In the genomic region with DNA sequence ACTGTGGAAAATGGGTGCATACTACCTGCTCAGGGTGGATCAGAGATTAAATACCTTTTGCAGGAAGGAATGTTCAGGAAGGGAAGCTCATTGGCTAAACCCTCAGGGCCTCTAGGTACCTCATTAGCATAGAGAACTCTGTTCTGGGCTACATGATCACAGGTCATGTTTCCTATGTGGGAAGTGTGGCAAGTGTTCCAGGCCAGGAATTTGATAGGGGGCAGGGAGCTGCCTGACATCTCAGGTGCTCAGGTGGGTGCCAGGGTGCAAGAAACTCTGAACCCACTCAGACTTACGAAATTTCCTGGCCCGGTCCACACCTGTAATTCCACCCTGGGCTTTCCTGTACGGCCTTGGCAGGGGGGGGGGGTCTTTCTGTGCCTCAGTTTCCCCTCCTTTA, we compare ENCODE assay signal across 21 mouse cellular contexts. TPM values are rescaled to one million over a fixed set of nuclear protein-coding genes. Genes with fewer than 3 reads are reported as not detected.
"Had no signal": no experiment of that assay in that cellular context is flagged by ENCODE, and none has a peak within 500 bp of the region (broad histone marks: within the 10 kb centered on the region; RNA-seq: fewer than 3 reads in every experiment).

No protein-coding gene starts in this region.

- H3K9me3 ChIP-seq: midbrain, embryonic 10.5 days; midbrain, embryonic 13.5 days; neural tube, embryonic 13.5 days; stomach, embryonic 15.5 days had no signal

- H3K4me2 ChIP-seq: midbrain, embryonic 13.5 days; neural tube, embryonic 13.5 days; stomach, embryonic 15.5 days had no signal

- H3K4me1 ChIP-seq: midbrain, embryonic 13.5 days had no signal

- H3K36me3 ChIP-seq: midbrain, embryonic 10.5 days; midbrain, embryonic 13.5 days; neural tube, embryonic 13.5 days; stomach, embryonic 15.5 days had no signal

- H3K27ac ChIP-seq: left cerebral cortex, adult 2 months; liver, embryonic 14.5 days; midbrain, embryonic 10.5 days; midbrain, embryonic 13.5 days; neural tube, embryonic 13.5 days; stomach, embryonic 15.5 days had no signal

- H3K27me3 ChIP-seq: neural tube, embryonic 13.5 days; stomach, embryonic 15.5 days had no signal

- DNase-seq: layer of hippocampus, postnatal 36 days; lung, adult 2 months; lung, postnatal 14 days; lung, postnatal 4 days; retina, postnatal 1 day; right cerebral cortex, postnatal 25 days; spleen, adult 18-20 months; thymus, postnatal 25 days had no signal

- H3K9ac ChIP-seq: liver, embryonic 14.5 days; midbrain, embryonic 13.5 days; neural tube, embryonic 13.5 days; stomach, embryonic 15.5 days had no signal

- ATAC-seq: hindbrain, embryonic 16.5 days; midbrain, embryonic 13.5 days; midbrain, embryonic 16.5 days had no signal

- H3K4me3 ChIP-seq: left cerebral cortex, adult 2 months; midbrain, embryonic 10.5 days; midbrain, embryonic 13.5 days; myocyte; neural tube, embryonic 13.5 days; stomach, embryonic 15.5 days had no signal

RNA-seq across cellular contexts. Expression of a gene that starts 9.0 kb away (rescaled TPM):
- total RNA-seq: monocyte, adult 5-6 weeks; neutrophil, adult 5-6 weeks had no signal

RNA-seq across cellular contexts. Expression of a gene that starts 39.4 kb away (rescaled TPM):
- total RNA-seq: left cerebral cortex, postnatal 36 days; megakaryocyte, adult 5-6 weeks; monocyte, adult 5-6 weeks; neutrophil, adult 5-6 weeks had no signal
- polyA plus RNA-seq: hindbrain, embryonic 16.5 days; liver, embryonic 14.5 days; midbrain, embryonic 10.5 days; midbrain, embryonic 13.5 days had no signal
